Mouse (Mus musculus) neural tube, embryonic 13.5 days (tissue): ENCODE results near the gene Aph1c. TPM values are rescaled to one million over a fixed set of nuclear protein-coding genes. Genes with fewer than 3 reads are reported as not detected.

Experiments
- ATAC-seq: fragments of 200-750 bp; cut with Nextera tagmentation; 2 replicates; pipeline ENCODE4 v1.8.0; 2017; ENCODE audit warnings: low read depth, mild to moderate bottlenecking, moderate TSS enrichment, moderate library complexity
- H3K27ac ChIP-seq: fragments of 300-500 bp; sonication (generic); replicated peaks from 2 replicates; pipeline ENCODE4 v1.5.1; 2015; ENCODE audit warnings: moderate library complexity, mild to moderate bottlenecking, inconsistent platforms
- H3K27me3 ChIP-seq: fragments of 300-500 bp; sonication (generic); 2 replicates; pipeline ENCODE4 v1.6.1; 2015; ENCODE audit warnings: mild to moderate bottlenecking, inconsistent platforms
- H3K36me3 ChIP-seq: fragments of 300-500 bp; sonication (generic); 2 replicates; pipeline ENCODE4 v1.6.1; 2015; ENCODE audit warnings: mild to moderate bottlenecking, inconsistent platforms
- H3K4me1 ChIP-seq: fragments of 300-500 bp; sonication (generic); replicated peaks from 2 replicates; pipeline ENCODE4 v1.6.1; 2015; ENCODE audit warnings: inconsistent platforms
- H3K4me2 ChIP-seq: fragments of 300-500 bp; sonication (generic); 2 replicates; pipeline ENCODE4 v1.6.1; 2015; ENCODE audit warnings: inconsistent platforms, mild to moderate bottlenecking, moderate library complexity
- H3K4me3 ChIP-seq: fragments of 300-500 bp; sonication (generic); 2 replicates; pipeline ENCODE4 v1.5.1; 2015; ENCODE audit warnings: mild to moderate bottlenecking, inconsistent platforms
- H3K9ac ChIP-seq: fragments of 300-500 bp; sonication (generic); 2 replicates; pipeline ENCODE4 v1.6.1; 2015; ENCODE audit warnings: moderate library complexity, mild to moderate bottlenecking, inconsistent platforms
- H3K9me3 ChIP-seq: fragments of 300-500 bp; sonication (generic); 2 replicates; pipeline ENCODE4 v1.6.1; 2016; ENCODE audit warnings: inconsistent platforms
- WGBS: fragments of 180-500 bp; shearing (Covaris S2); methylation state at CpG from one replicate; pipeline ENCODE4 v1.1.7; 2015; 5-methylcytosine and 5-hydroxymethylcytosine counted together
- polyA plus RNA-seq: library from polyadenylated mRNA; unstranded; fragments of >200 nt; fragmentation: Nextera tagmentation; extraction: Ambion mirVana; gene quantifications from 2 replicates; pipeline ENCODE4 v1.2.1, GENCODE M21; 2015

Aph1c gene
- polyA plus RNA-seq, 1 experiment from 2014 or later = 5.3 TPM

DNA sequence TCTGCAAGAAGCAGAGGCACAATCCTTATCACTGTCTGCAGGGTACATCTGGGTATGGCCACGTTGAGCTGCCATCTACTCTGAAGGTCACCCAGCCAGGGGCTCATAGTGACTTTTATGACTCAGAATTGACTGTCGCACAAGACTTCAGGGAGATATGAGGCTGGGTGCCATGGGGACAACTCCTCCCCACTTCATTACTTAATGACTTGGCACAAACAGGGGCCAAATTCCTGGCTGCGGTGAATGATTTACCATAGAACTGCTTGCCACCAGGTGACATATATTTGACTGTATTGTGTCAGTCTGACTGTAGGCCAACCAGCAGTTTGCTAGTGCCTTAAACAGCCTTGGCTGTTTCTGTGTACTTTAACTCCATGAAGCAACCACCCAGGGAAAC lies 65.3 kb downstream of the Aph1c start:
- no peak for ATAC-seq
- Histone ChIP-seq H3K4me3 (no peak overlapping the region), H3K4me1 (no peaks in the 10 kb centered on the region), H3K9ac (no peak overlapping the region), H3K27me3 (no peaks in the 10 kb centered on the region), H3K4me2 (no peak overlapping the region), H3K27ac (no peak overlapping the region), H3K9me3 (no peaks in the 10 kb centered on the region), H3K36me3 (no peaks in the 10 kb centered on the region)
- WGBS = 56% methylated on average over 3 of the region's 3 CpGs

DNA sequence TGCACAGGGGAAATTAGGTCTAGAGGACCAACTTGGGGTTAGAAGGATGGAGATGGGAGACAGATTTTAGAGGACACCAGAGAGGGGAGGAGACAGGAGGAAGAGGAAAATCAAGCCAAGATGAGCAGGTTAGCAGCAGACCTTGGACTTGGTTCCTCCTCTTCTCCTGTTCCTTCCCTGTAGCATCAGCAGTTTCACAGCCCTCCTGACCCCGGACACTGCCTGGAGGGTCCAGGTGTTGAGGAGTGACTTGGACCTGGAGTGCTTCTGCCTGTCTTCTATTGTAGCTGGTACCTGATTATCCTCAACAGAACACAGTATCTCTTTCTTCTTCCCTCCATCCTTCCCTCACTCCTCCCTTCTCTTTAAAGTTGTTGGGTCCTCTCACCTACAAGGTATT lies 65.8 kb downstream of the Aph1c start:
- WGBS = 100% methylated on average over 1 of the region's 1 CpGs
- Histone ChIP-seq H3K36me3 (no peaks in the 10 kb centered on the region), H3K27ac (no peak overlapping the region), H3K9me3 (no peaks in the 10 kb centered on the region), H3K4me3 (no peak overlapping the region), H3K27me3 (no peaks in the 10 kb centered on the region), H3K4me1 (no peaks in the 10 kb centered on the region), H3K9ac (no peak overlapping the region), H3K4me2 (no peak overlapping the region)
- no peak for ATAC-seq

Other genes with a start within 250 kb of the Aph1c start
- gene Usp3, start 241.6 kb downstream of the Aph1c start, polyA plus RNA-seq = 74.7 and 97.3 TPM in 2 replicates
- 0.22 and 1.7 TPM in 2 replicates for gene Car12, start 121.0 kb downstream of the Aph1c start, polyA plus RNA-seq
- 20.0 and 22.0 TPM in 2 replicates for gene Aph1b, start 39.2 kb downstream of the Aph1c start, polyA plus RNA-seq
- 0.29 and 0.70 TPM in 2 replicates for gene Gm10647, start 37.7 kb downstream of the Aph1c start, polyA plus RNA-seq
- gene Rab8b, start 85.0 kb upstream of the Aph1c start, polyA plus RNA-seq = 30.5 and 36.5 TPM in 2 replicates
- 341 and 348 TPM in 2 replicates for gene Rps27l, start 111.4 kb upstream of the Aph1c start, polyA plus RNA-seq
- 11.4 and 13.3 TPM in 2 replicates for gene Lactb, start 140.8 kb upstream of the Aph1c start, polyA plus RNA-seq
- gene Tpm1, start 214.7 kb upstream of the Aph1c start, polyA plus RNA-seq = 209 and 261 TPM in 2 replicates